Mouse (Mus musculus): ENCODE results near the gene Hirip3. TPM values are rescaled to one million over a fixed set of nuclear protein-coding genes. Genes with fewer than 3 reads are reported as not detected.
"Not testable (repeated sequence)": the region's sequence is repeated elsewhere in the genome, so short reads cannot be mapped to it uniquely, and the experiment has no call there.

Hirip3 gene
- polyA plus RNA-seq, 2 experiments from 2014 or later, result 10.5 to 18.4 TPM

- ATAC-seq, result no peak
Observed at GRCm38 (mm10) chr7:126855641-126856040, 6.1 kb upstream of the Hirip3 start.

- no peak for ATAC-seq
Observed at GRCm38 (mm10) chr7:126856741-126857420, 4.9 kb upstream of the Hirip3 start.

- ATAC-seq, result no peak
Observed at GRCm38 (mm10) chr7:126860987-126861386, 785 bp upstream of the Hirip3 start.

- peak; percentile 71 for ATAC-seq
Observed at GRCm38 (mm10) chr7:126862147-126862784, 494 bp downstream of the Hirip3 start, which contains the start of gene Ino80e. Gene Ino80e, minus strand, starts transcription at chr7:126862377.

- ATAC-seq, result no peak
Observed at GRCm38 (mm10) chr7:126863791-126864190, 2.0 kb downstream of the Hirip3 start.

GRCm38 (mm10) chr7:126867534-126867933, 5.8 kb downstream of the Hirip3 start:
- no peak for ATAC-seq

- ATAC-seq, result no peak
Observed at GRCm38 (mm10) chr7:126868003-126868402, 6.2 kb downstream of the Hirip3 start.

GRCm38 (mm10) chr7:126869780-126870519, 8.2 kb downstream of the Hirip3 start:
- no peak for ATAC-seq

GRCm38 (mm10) chr7:126870520-126870891, 8.7 kb downstream of the Hirip3 start:
- ATAC-seq, result no peak

GRCm38 (mm10) chr7:126877239-126877638, 15.5 kb downstream of the Hirip3 start:
- ATAC-seq, result no peak

- ATAC-seq, result no peak
Observed at GRCm38 (mm10) chr7:126881040-126881439, 19.3 kb downstream of the Hirip3 start.

GRCm38 (mm10) chr7:126883731-126884181, 22.0 kb downstream of the Hirip3 start:
- no peak for ATAC-seq

- peak; percentile 86 for ATAC-seq
Observed at GRCm38 (mm10) chr7:126884286-126885164, 22.8 kb downstream of the Hirip3 start, which contains the start of gene Taok2. Gene Taok2, minus strand, starts transcription at chr7:126884703.

- no peak for ATAC-seq
Observed at GRCm38 (mm10) chr7:126887281-126887680, 25.5 kb downstream of the Hirip3 start.

GRCm38 (mm10) chr7:126888852-126889251, 27.1 kb downstream of the Hirip3 start:
- no peak for ATAC-seq

GRCm38 (mm10) chr7:126896912-126897311, 35.1 kb downstream of the Hirip3 start:
- ATAC-seq, result no peak

GRCm38 (mm10) chr7:126897390-126898101, 35.8 kb downstream of the Hirip3 start:
- ATAC-seq, result no peak

GRCm38 (mm10) chr7:126898102-126898990, 36.6 kb downstream of the Hirip3 start:
- peak; percentile 73 for ATAC-seq

GRCm38 (mm10) chr7:126899781-126900180, 38.0 kb downstream of the Hirip3 start:
- ATAC-seq, result not testable (repeated sequence)

GRCm38 (mm10) chr7:126905590-126905989, 43.8 kb downstream of the Hirip3 start:
- no peak for ATAC-seq

GRCm38 (mm10) chr7:126914844-126915243, 53.1 kb downstream of the Hirip3 start:
- ATAC-seq, result no peak

All from activated CD4-positive, CD25-positive, alpha-beta regulatory T cell, adult 4 months (primary cell).